Mouse (Mus musculus) monocyte, adult 5-6 weeks (primary cell): ENCODE results near the gene Dnah11. TPM values are rescaled to one million over a fixed set of nuclear protein-coding genes. Genes with fewer than 3 reads are reported as not detected.

Source experiments
- ATAC-seq: fragments of 153-309, 156-312 bp; replicated peaks from 2 replicates; pipeline ENCODE4 v1.8.0; 2017; ENCODE audit warnings: mild to moderate bottlenecking; ENCODE audit not compliant: low TSS enrichment, insufficient number of reproducible peaks, severe bottlenecking, poor library complexity, low FRiP score
- total RNA-seq: library from RNA; stranded (forward); fragments of 200-1000, 200-491, 200-594 nt; gene quantifications from 3 replicates; pipeline ENCODE4 v1.2.3, GENCODE M21; 2017

Gene Dnah11
- total RNA-seq, 1 experiment from 2014 or later, result 0.38 TPM

GRCm38 (mm10) chr12:118099694-118100093, 99.1 kb downstream of the Dnah11 start:
- no peak for ATAC-seq

GRCm38 (mm10) chr12:118098257-118098656, 100.6 kb downstream of the Dnah11 start:
- no peak for ATAC-seq

- no peak for ATAC-seq
Observed at GRCm38 (mm10) chr12:118094946-118095345, 103.9 kb downstream of the Dnah11 start.

- ATAC-seq, result no peak
Observed at GRCm38 (mm10) chr12:118085291-118085690, 113.6 kb downstream of the Dnah11 start.

- ATAC-seq, result no peak
Observed at GRCm38 (mm10) chr12:118084806-118085205, 114.0 kb downstream of the Dnah11 start.

- ATAC-seq, result no peak
Observed at GRCm38 (mm10) chr12:118084134-118084533, 114.7 kb downstream of the Dnah11 start.

GRCm38 (mm10) chr12:118080441-118080840, 118.4 kb downstream of the Dnah11 start:
- ATAC-seq, result no peak

- no peak for ATAC-seq
Observed at GRCm38 (mm10) chr12:118078434-118078989, 120.3 kb downstream of the Dnah11 start.

- no peak for ATAC-seq
Observed at GRCm38 (mm10) chr12:118076802-118077201, 122.0 kb downstream of the Dnah11 start.

- no peak for ATAC-seq
Observed at GRCm38 (mm10) chr12:118072181-118072872, 126.5 kb downstream of the Dnah11 start.

GRCm38 (mm10) chr12:118071667-118072066, 127.2 kb downstream of the Dnah11 start:
- ATAC-seq, result no peak

GRCm38 (mm10) chr12:118068785-118069184, 130.1 kb downstream of the Dnah11 start:
- ATAC-seq, result no peak

GRCm38 (mm10) chr12:118062343-118062742, 136.5 kb downstream of the Dnah11 start:
- no peak for ATAC-seq

- no peak for ATAC-seq
Observed at GRCm38 (mm10) chr12:118056876-118057275, 142.0 kb downstream of the Dnah11 start.

GRCm38 (mm10) chr12:118045381-118045780, 153.5 kb downstream of the Dnah11 start:
- ATAC-seq, result no peak

- ATAC-seq, result no peak
Observed at GRCm38 (mm10) chr12:118043130-118043647, 155.7 kb downstream of the Dnah11 start.

GRCm38 (mm10) chr12:118042196-118042595, 156.6 kb downstream of the Dnah11 start:
- no peak for ATAC-seq

GRCm38 (mm10) chr12:118034990-118035389, 163.9 kb downstream of the Dnah11 start:
- ATAC-seq, result no peak

- no peak for ATAC-seq
Observed at GRCm38 (mm10) chr12:118025771-118026170, 173.1 kb downstream of the Dnah11 start.

- ATAC-seq, result no peak
Observed at GRCm38 (mm10) chr12:118018936-118019335, 179.9 kb downstream of the Dnah11 start.
